Mouse (Mus musculus) MEL (cell line): ENCODE results near the gene Tmem186. TPM values are rescaled to one million over a fixed set of nuclear protein-coding genes. Genes with fewer than 3 reads are reported as not detected.

Source experiments
- DNase-seq: peaks from one replicate; pipeline ENCODE4 v3.0.0; 2011; ENCODE audit warnings: low read depth, low spot score
- H3K27ac ChIP-seq: 2 replicates; pipeline ENCODE4 v1.5.1; 2012; ENCODE audit warnings: low read depth, mild to moderate bottlenecking, control low read depth, low read length, moderate library complexity; ENCODE audit not compliant: control insufficient read depth
- H3K27me3 ChIP-seq, 2 experiments: fragments of 150-350 bp in 1 of 2; sonication (generic) in 1 of 2; 2 replicates each; pipeline ENCODE4 v1.6.1; 2012; ENCODE audit warnings: low read length in 2 of 2, mild to moderate bottlenecking in 2 of 2, improper control_type of control experiment in 1 of 2, moderate library complexity in 1 of 2; ENCODE audit not compliant: insufficient read depth in 2 of 2, control insufficient read depth in 1 of 2
- H3K36me3 ChIP-seq, 2 experiments: 2 replicates each; pipeline ENCODE4 v1.6.1; 2012 to 2014; ENCODE audit warnings: low read length in 2 of 2, improper control_type of control experiment in 1 of 2, inconsistent platforms in 1 of 2, mild to moderate bottlenecking in 1 of 2; ENCODE audit not compliant: insufficient read depth in 2 of 2, control insufficient read depth in 1 of 2
- H3K4me1 ChIP-seq, 2 experiments: fragments of 150-350 bp in 1 of 2; sonication (generic) in 1 of 2; 2 replicates each; pipeline ENCODE4 v1.6.1; 2012; ENCODE audit warnings: low read length in 2 of 2, improper control_type of control experiment in 1 of 2, mild to moderate bottlenecking in 1 of 2; ENCODE audit not compliant: insufficient read depth in 2 of 2, control insufficient read depth in 1 of 2
- H3K4me3 ChIP-seq, 2 experiments: fragments of 150-350 bp in 1 of 2; sonication (generic) in 1 of 2; 2 replicates each; pipeline ENCODE4 v1.5.1; 2012; ENCODE audit warnings: low read depth in 2 of 2, low read length in 2 of 2, mild to moderate bottlenecking in 2 of 2, moderate library complexity in 2 of 2, control low read depth in 1 of 2, improper control_type of control experiment in 1 of 2; ENCODE audit not compliant: control insufficient read depth in 1 of 2, insufficient read depth in 1 of 2
- H3K79me2 ChIP-seq: 2 replicates; pipeline ENCODE4 v1.6.1; 2012; ENCODE audit warnings: mild to moderate bottlenecking, low read length, moderate library complexity; ENCODE audit not compliant: control insufficient read depth, poor library complexity, insufficient read depth
- H3K9ac ChIP-seq: 2 replicates; pipeline ENCODE4 v1.6.1; 2012; ENCODE audit warnings: low read depth, mild to moderate bottlenecking, control low read depth, low read length, moderate library complexity; ENCODE audit not compliant: control insufficient read depth, poor library complexity, severe bottlenecking
- H3K9me3 ChIP-seq: fragments of 150-350 bp; sonication (generic); replicated peaks from 2 replicates; pipeline ENCODE4 v1.6.1; 2012; ENCODE audit warnings: mild to moderate bottlenecking, low read length, improper control_type of control experiment, moderate library complexity; ENCODE audit not compliant: insufficient read depth
- E2F4 ChIP-seq: IDR thresholded peaks from 2 replicates; pipeline ENCODE4 v1.6.1; 2011; ENCODE audit warnings: low read depth, low read length, improper control_type of control experiment, borderline replicate concordance
- GABPA ChIP-seq: IDR thresholded peaks from 2 replicates; pipeline ENCODE4 v1.6.1; 2012; ENCODE audit warnings: low read depth, mild to moderate bottlenecking, inconsistent platforms, low read length, improper control_type of control experiment, moderate library complexity
- MAFK ChIP-seq: IDR thresholded peaks from 2 replicates; pipeline ENCODE4 v1.6.1; 2011; ENCODE audit warnings: low read depth, mild to moderate bottlenecking, low read length, improper control_type of control experiment, borderline replicate concordance
- MAZ ChIP-seq: IDR thresholded peaks from 2 replicates; pipeline ENCODE4 v1.6.1; 2012; ENCODE audit warnings: low read depth, mild to moderate bottlenecking, inconsistent platforms, low read length, improper control_type of control experiment
- MEF2A ChIP-seq: IDR thresholded peaks from 2 replicates; pipeline ENCODE4 v1.6.1; 2014; ENCODE audit warnings: low read depth, mild to moderate bottlenecking, inconsistent platforms, low read length, improper control_type of control experiment; ENCODE audit not compliant: poor library complexity, insufficient replicate concordance, severe bottlenecking; ENCODE audit errors: extremely low read depth
- NELFE ChIP-seq: IDR thresholded peaks from 2 replicates; pipeline ENCODE4 v1.6.1; 2011; ENCODE audit warnings: low read depth, low read length, improper control_type of control experiment
- POLR2A ChIP-seq, 2 experiments: IDR thresholded peaks; 2 replicates each; pipeline ENCODE4 v1.6.1; 2011 to 2012; ENCODE audit warnings: low read length in 2 of 2, mild to moderate bottlenecking in 2 of 2, control low read depth in 1 of 2, improper control_type of control experiment in 1 of 2, low read depth in 1 of 2, moderate library complexity in 1 of 2; ENCODE audit not compliant: control insufficient read depth in 1 of 2, insufficient read depth in 1 of 2, poor library complexity in 1 of 2
- POLR2AphosphoS2 ChIP-seq: IDR thresholded peaks from 2 replicates; pipeline ENCODE4 v1.6.1; 2011; ENCODE audit warnings: low read length, improper control_type of control experiment
- RAD21 ChIP-seq: IDR thresholded peaks from 2 replicates; pipeline ENCODE4 v1.6.1; 2011; ENCODE audit warnings: mild to moderate bottlenecking, low read depth, low read length, improper control_type of control experiment
- SIN3A ChIP-seq: IDR thresholded peaks from 2 replicates; pipeline ENCODE4 v1.6.1; 2012; ENCODE audit warnings: low read length, improper control_type of control experiment, inconsistent platforms
- SMC3 ChIP-seq: IDR thresholded peaks from 2 replicates; pipeline ENCODE4 v1.6.1; 2011; ENCODE audit warnings: low read depth, low read length, improper control_type of control experiment
- TBP ChIP-seq: IDR thresholded peaks from 2 replicates; pipeline ENCODE4 v1.8.0; 2011; ENCODE audit warnings: low read depth, low read length, improper control_type of control experiment
- TCF12 ChIP-seq: IDR thresholded peaks from 2 replicates; pipeline ENCODE4 v1.6.1; 2014; ENCODE audit warnings: low read depth, mild to moderate bottlenecking, inconsistent platforms, low read length, improper control_type of control experiment, moderate library complexity
- UBTF ChIP-seq: IDR thresholded peaks from 2 replicates; pipeline ENCODE4 v1.6.1; 2012; ENCODE audit warnings: low read depth, mild to moderate bottlenecking, inconsistent platforms, low read length, improper control_type of control experiment, moderate library complexity, borderline replicate concordance; ENCODE audit not compliant: insufficient read depth
- ZC3H11A ChIP-seq: IDR thresholded peaks from 2 replicates; pipeline ENCODE4 v1.6.1; 2012; ENCODE audit warnings: low read depth, mild to moderate bottlenecking, inconsistent platforms, low read length, improper control_type of control experiment
- ZMIZ1 ChIP-seq: IDR thresholded peaks from 2 replicates; pipeline ENCODE4 v1.6.1; 2012; ENCODE audit warnings: low read depth, mild to moderate bottlenecking, inconsistent platforms, low read length, improper control_type of control experiment, moderate library complexity
- ZNF384 ChIP-seq: IDR thresholded peaks from 2 replicates; pipeline ENCODE4 v1.6.1; 2012; ENCODE audit warnings: low read depth, mild to moderate bottlenecking, inconsistent platforms, low read length, improper control_type of control experiment
- polyA plus RNA-seq, 2 experiments: library from polyadenylated mRNA; stranded (reverse) in 1 of 2; unstranded in 1 of 2; fragments of >175 nt in 1 of 2; fragments of >200 nt in 1 of 2; gene quantifications; 2 replicates each; pipeline versions ENCODE4 v1.2.1 to v1.2.4; 2012; ENCODE audit warnings: low replicate concordance in 2 of 2, low read depth in 1 of 2; ENCODE audit not compliant: insufficient read length in 2 of 2, insufficient read depth in 1 of 2, missing spikeins in 1 of 2
- total RNA-seq: library from RNA; depleted of rRNA; stranded (reverse); fragments of 300-350 nt; gene quantifications from 2 replicates; pipeline ENCODE4 v1.2.3, GENCODE M21; 2012

The Tmem186 gene
- total and polyA plus RNA-seq, 3 experiments: 18.9 to 99.9 (median 22.5) TPM

DNA sequence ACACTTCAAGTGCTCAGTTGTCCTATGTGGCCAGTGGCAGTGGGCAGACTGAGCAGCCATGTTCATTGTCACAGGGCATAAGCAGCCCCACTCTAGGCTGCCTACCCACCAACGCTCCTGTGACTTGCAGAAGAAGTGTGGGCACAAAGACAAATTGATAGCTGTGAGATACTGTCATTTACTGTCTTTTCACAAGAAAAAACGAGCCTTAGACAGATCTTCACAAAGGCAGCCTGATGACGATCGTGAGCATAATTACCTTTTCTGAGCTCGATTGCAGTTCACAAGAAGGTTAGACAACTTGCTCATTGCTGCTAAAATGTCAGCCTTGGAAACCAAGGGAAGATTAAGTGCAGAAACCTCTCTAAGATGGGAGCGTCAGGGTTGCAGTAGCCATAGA, 17.6 kb upstream of the Tmem186 start:
- 0 out of 4 replicates have a peak, but pooled peaks cover 0 to 4% of the 10 kb centered on the region in 2 experiments for H3K4me1 ChIP-seq
- H3K79me2 ChIP-seq: no peaks in the 10 kb centered on the region
- H3K4me3 ChIP-seq: no peak overlapping the region
- peaks cover 0 to 3% of the 10 kb centered on the region in 2 experiments; a peak in 2 of 4 replicates for H3K36me3 ChIP-seq
- no peak for DNase-seq
- no peaks in the 10 kb centered on the region for H3K27me3 ChIP-seq
- no peak overlapping the region for H3K27ac ChIP-seq
- TF ChIP-seq MEF2A (no peak), POLR2AphosphoS2 (no peak), SIN3A (no peak), MAZ (no peak), RAD21 (no peak), SMC3 (no peak), TCF12 (no peak), GABPA (no peak), ZC3H11A (no peak), TBP (no peak)
- H3K9ac ChIP-seq: no peak overlapping the region
- H3K9me3 ChIP-seq: no peaks in the 10 kb centered on the region

DNA sequence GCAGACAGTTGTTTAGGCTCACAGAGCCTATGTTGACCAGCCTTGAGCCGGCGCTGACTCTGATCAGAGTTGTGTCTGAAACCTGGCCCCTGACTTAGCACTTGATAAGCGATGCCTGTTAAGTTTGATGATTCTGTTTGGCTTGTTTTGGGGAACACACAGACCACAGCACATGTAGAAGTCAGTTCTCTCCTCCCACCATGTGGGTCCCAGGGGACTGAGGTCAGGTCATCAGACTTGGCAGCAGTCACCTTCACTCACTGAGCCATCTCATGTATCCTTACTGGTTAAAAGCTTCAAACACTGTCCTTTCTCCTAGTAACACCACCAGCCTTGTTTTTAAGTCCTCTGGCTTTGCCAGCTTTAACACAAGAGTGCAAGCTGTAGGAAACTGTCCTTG, 12.5 kb upstream of the Tmem186 start:
- Histone ChIP-seq H3K27me3 (no peaks in the 10 kb centered on the region), H3K27ac (no peak overlapping the region), H3K9me3 (no peaks in the 10 kb centered on the region), H3K9ac (no peak overlapping the region), H3K4me3 (no peak overlapping the region), H3K4me1 (no peaks in the 10 kb centered on the region), H3K79me2 (no peaks in the 10 kb centered on the region), H3K36me3 (peaks cover 0 to 5% of the 10 kb centered on the region in 2 experiments; a peak in 1 of 4 replicates)
- TF ChIP-seq TBP (no peak), NELFE (no peak), E2F4 (no peak), ZMIZ1 (no peak), MAZ (no peak), ZNF384 (no peak), MEF2A (no peak), MAFK (no peak), POLR2A (IDR thresholded peaks at IDR 0.05; ENCODE audit: control insufficient read depth in 1 of 2, insufficient read depth in 1 of 2, low read depth in 1 of 2, low read length in 2 of 2, poor library complexity in 1 of 2) (no peak), UBTF (no peak), SMC3 (no peak)
- DNase-seq: no peak
